Mouse (Mus musculus): ENCODE results near the gene Slc4a10. TPM values are rescaled to one million over a fixed set of nuclear protein-coding genes. Genes with fewer than 3 reads are reported as not detected.

The Slc4a10 gene
- polyA plus RNA-seq, 1 experiment: not detected

DNA sequence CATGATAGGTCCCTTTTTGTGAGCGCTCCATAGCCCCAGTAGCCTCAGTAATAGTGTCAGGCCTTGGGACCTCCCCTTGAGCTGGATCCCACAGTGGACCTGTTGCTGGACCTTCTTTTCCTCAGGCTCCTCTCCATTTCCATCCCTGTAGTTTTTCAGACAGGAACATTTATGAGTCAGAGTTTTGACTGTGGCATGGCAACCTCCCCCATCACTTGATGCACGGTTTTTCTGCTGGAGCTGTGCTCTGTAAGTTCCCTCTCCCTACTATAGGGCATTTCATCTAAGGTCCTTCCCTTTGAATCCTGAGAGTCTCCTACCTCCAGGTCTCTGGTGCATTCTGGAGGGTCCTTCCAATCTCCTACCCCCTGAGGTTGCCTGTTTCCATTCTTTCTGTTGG is 83.7 kb downstream of the Slc4a10 start:
- Histone ChIP-seq H3ac (ENCODE audit: control insufficient read depth, insufficient read length, low read depth) (no peak overlapping the region), H3K79me3 (ENCODE audit: low read depth) (no peaks in the 10 kb centered on the region), H3K36me3 (ENCODE audit: control insufficient read depth, insufficient read depth) (no peaks in the 10 kb centered on the region), H3K4me3 (ENCODE audit: insufficient read depth, poor library complexity, severe bottlenecking) (no peak overlapping the region), H3K27me3 (ENCODE audit: control insufficient read depth, insufficient read depth, insufficient read length) (no peaks in the 10 kb centered on the region), H3K79me2 (ENCODE audit: control insufficient read depth, insufficient read depth) (no peaks in the 10 kb centered on the region)
- TF ChIP-seq FOSL1 (IDR thresholded peaks at IDR 0.05; ENCODE audit: insufficient read depth, low read length, poor library complexity, severe bottlenecking) (no peak), CEBPB (IDR thresholded peaks at IDR 0.05; ENCODE audit: low read depth) (no peak), USF1 (IDR thresholded peaks at IDR 0.05; ENCODE audit: low read depth) (no peak)

GRCm38 (mm10) chr2:62134911-62135310 is 88.6 kb downstream of the Slc4a10 start:
- Histone ChIP-seq H3K36me3 (ENCODE audit: control insufficient read depth, insufficient read depth) (no peaks in the 10 kb centered on the region), H3K79me2 (ENCODE audit: control insufficient read depth, insufficient read depth) (no peaks in the 10 kb centered on the region), H3K79me3 (ENCODE audit: low read depth) (no peaks in the 10 kb centered on the region), H3K4me3 (ENCODE audit: insufficient read depth, poor library complexity, severe bottlenecking) (no peak overlapping the region), H3K27me3 (ENCODE audit: control insufficient read depth, insufficient read depth, insufficient read length) (no peaks in the 10 kb centered on the region), H3ac (ENCODE audit: control insufficient read depth, insufficient read length, low read depth) (no peak overlapping the region)
- TF ChIP-seq MYOG (IDR thresholded peaks at IDR 0.05; ENCODE audit: control insufficient read depth, extremely low read depth, insufficient read length) (no peak), USF1 (IDR thresholded peaks at IDR 0.05; ENCODE audit: low read depth) (no peak), CTCF (IDR thresholded peaks at IDR 0.05; ENCODE audit: control insufficient read depth, insufficient read depth, insufficient read length) (no peak), CEBPB (IDR thresholded peaks at IDR 0.05; ENCODE audit: low read depth) (no peak), MAX (IDR thresholded peaks at IDR 0.05) (no peak), FOSL1 (IDR thresholded peaks at IDR 0.05; ENCODE audit: insufficient read depth, low read length, poor library complexity, severe bottlenecking) (no peak), MYOD1 (IDR thresholded peaks at IDR 0.05; ENCODE audit: control insufficient read depth, insufficient read length, low read depth) (no peak)

GRCm38 (mm10) chr2:62147636-62148035 is 101.4 kb downstream of the Slc4a10 start:
- Histone ChIP-seq H3ac (ENCODE audit: control insufficient read depth, insufficient read length, low read depth) (no peak overlapping the region), H3K4me3 (ENCODE audit: insufficient read depth, poor library complexity, severe bottlenecking) (no peak overlapping the region), H3K36me3 (ENCODE audit: control insufficient read depth, insufficient read depth) (no peaks in the 10 kb centered on the region), H3K27me3 (ENCODE audit: control insufficient read depth, insufficient read depth, insufficient read length) (no peaks in the 10 kb centered on the region), H3K79me2 (ENCODE audit: control insufficient read depth, insufficient read depth) (no peaks in the 10 kb centered on the region), H3K79me3 (ENCODE audit: low read depth) (no peaks in the 10 kb centered on the region)
- TF ChIP-seq MAX (IDR thresholded peaks at IDR 0.05): no peak
- TF ChIP-seq MYOG (IDR thresholded peaks at IDR 0.05; ENCODE audit: control insufficient read depth, extremely low read depth, insufficient read length): no peak
- no peak for TF ChIP-seq USF1 (IDR thresholded peaks at IDR 0.05; ENCODE audit: low read depth)
- no peak for TF ChIP-seq MYOD1 (IDR thresholded peaks at IDR 0.05; ENCODE audit: control insufficient read depth, insufficient read length, low read depth)
- no peak for TF ChIP-seq CEBPB (IDR thresholded peaks at IDR 0.05; ENCODE audit: low read depth)

DNA sequence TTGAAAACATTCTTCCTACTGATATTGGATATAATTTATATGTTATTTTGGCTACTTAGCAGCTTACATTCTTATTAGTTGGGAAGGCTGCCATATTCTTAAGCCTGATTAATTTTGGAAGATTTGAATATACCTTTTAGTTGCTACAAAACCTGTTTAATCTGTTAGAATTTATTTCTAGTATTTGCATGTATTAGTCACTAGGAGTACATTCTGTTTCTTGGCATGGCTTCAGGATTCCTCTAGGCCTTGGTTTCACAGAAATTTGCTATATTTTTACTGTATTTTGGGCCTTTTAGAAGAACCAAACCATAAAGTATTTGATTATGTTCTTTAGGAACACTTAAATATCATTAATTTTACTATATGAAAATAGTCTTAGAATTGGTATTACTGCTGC is 103.2 kb downstream of the Slc4a10 start:
- no peaks in the 10 kb centered on the region for H3K36me3 ChIP-seq (ENCODE audit: control insufficient read depth, insufficient read depth)
- no peak overlapping the region for H3K4me3 ChIP-seq (ENCODE audit: insufficient read depth, poor library complexity, severe bottlenecking)
- no peaks in the 10 kb centered on the region for H3K79me2 ChIP-seq (ENCODE audit: control insufficient read depth, insufficient read depth)
- no peak overlapping the region for H3ac ChIP-seq (ENCODE audit: control insufficient read depth, insufficient read length, low read depth)
- TF ChIP-seq FOSL1 (IDR thresholded peaks at IDR 0.05; ENCODE audit: insufficient read depth, low read length, poor library complexity, severe bottlenecking): no peak
- H3K79me3 ChIP-seq (ENCODE audit: low read depth): no peaks in the 10 kb centered on the region
- no peaks in the 10 kb centered on the region for H3K27me3 ChIP-seq (ENCODE audit: control insufficient read depth, insufficient read depth, insufficient read length)

- Histone ChIP-seq H3K27me3 (ENCODE audit: control insufficient read depth, insufficient read depth, insufficient read length) (no peaks in the 10 kb centered on the region), H3ac (ENCODE audit: control insufficient read depth, insufficient read length, low read depth) (no peak overlapping the region), H3K79me3 (ENCODE audit: low read depth) (no peaks in the 10 kb centered on the region), H3K79me2 (ENCODE audit: control insufficient read depth, insufficient read depth) (no peaks in the 10 kb centered on the region), H3K4me3 (ENCODE audit: insufficient read depth, poor library complexity, severe bottlenecking) (no peak overlapping the region), H3K36me3 (ENCODE audit: control insufficient read depth, insufficient read depth) (no peaks in the 10 kb centered on the region)
- TF ChIP-seq FOSL1 (IDR thresholded peaks at IDR 0.05; ENCODE audit: insufficient read depth, low read length, poor library complexity, severe bottlenecking): no peak
- TF ChIP-seq MYOG (IDR thresholded peaks at IDR 0.05; ENCODE audit: control insufficient read depth, extremely low read depth, insufficient read length): no peak
- TF ChIP-seq MYOD1 (IDR thresholded peaks at IDR 0.05; ENCODE audit: control insufficient read depth, insufficient read length, low read depth): no peak
- no peak for TF ChIP-seq MAX (IDR thresholded peaks at IDR 0.05)
- TF ChIP-seq USF1 (IDR thresholded peaks at IDR 0.05; ENCODE audit: low read depth): no peak
- TF ChIP-seq CEBPB (IDR thresholded peaks at IDR 0.05; ENCODE audit: low read depth): no peak
- no peak for TF ChIP-seq CTCF (IDR thresholded peaks at IDR 0.05; ENCODE audit: control insufficient read depth, insufficient read depth, insufficient read length)
Measured at GRCm38 (mm10) chr2:62150830-62151229, 104.6 kb downstream of the Slc4a10 start.

- no peaks in the 10 kb centered on the region for H3K36me3 ChIP-seq (ENCODE audit: control insufficient read depth, insufficient read depth)
- H3K27me3 ChIP-seq (ENCODE audit: control insufficient read depth, insufficient read depth, insufficient read length): no peaks in the 10 kb centered on the region
- no peaks in the 10 kb centered on the region for H3K79me2 ChIP-seq (ENCODE audit: control insufficient read depth, insufficient read depth)
- TF ChIP-seq MYOD1 (IDR thresholded peaks at IDR 0.05; ENCODE audit: control insufficient read depth, insufficient read length, low read depth) (no peak), MYOG (IDR thresholded peaks at IDR 0.05; ENCODE audit: control insufficient read depth, extremely low read depth, insufficient read length) (no peak), USF1 (IDR thresholded peaks at IDR 0.05; ENCODE audit: low read depth) (no peak), MAX (IDR thresholded peaks at IDR 0.05) (no peak), FOSL1 (IDR thresholded peaks at IDR 0.05; ENCODE audit: insufficient read depth, low read length, poor library complexity, severe bottlenecking) (no peak), CEBPB (IDR thresholded peaks at IDR 0.05; ENCODE audit: low read depth) (no peak), CTCF (IDR thresholded peaks at IDR 0.05; ENCODE audit: control insufficient read depth, insufficient read depth, insufficient read length) (no peak)
- H3K4me3 ChIP-seq (ENCODE audit: insufficient read depth, poor library complexity, severe bottlenecking): no peak overlapping the region
- H3K79me3 ChIP-seq (ENCODE audit: low read depth): no peaks in the 10 kb centered on the region
- H3ac ChIP-seq (ENCODE audit: control insufficient read depth, insufficient read length, low read depth): no peak overlapping the region
Measured at GRCm38 (mm10) chr2:62210109-62210508, 163.8 kb downstream of the Slc4a10 start.
